Mouse (Mus musculus) kidney, embryonic 16.5 days (tissue): ENCODE data around the gene Rsad1. TPM values are rescaled to one million over a fixed set of nuclear protein-coding genes. Genes with fewer than 3 reads are reported as not detected.

Source experiments
- ATAC-seq: fragments of 200-750 bp; cut with Nextera tagmentation; 2 replicates; pipeline ENCODE4 v1.8.0; 2017; ENCODE audit warnings: moderate TSS enrichment; ENCODE audit not compliant: low FRiP score, low TSS enrichment
- H3K27ac ChIP-seq: fragments of 300-500 bp; sonication (generic); 2 replicates; pipeline ENCODE4 v1.5.1; 2014; ENCODE audit warnings: low read length
- H3K27me3 ChIP-seq: fragments of 300-500 bp; sonication (generic); 2 replicates; pipeline ENCODE4 v1.6.1; 2014; ENCODE audit warnings: low read length, control low read depth, mixed read lengths; ENCODE audit not compliant: insufficient read depth
- H3K36me3 ChIP-seq: fragments of 300-500 bp; sonication (generic); 2 replicates; pipeline ENCODE4 v1.6.1; 2014; ENCODE audit warnings: low read length, control low read depth, mixed read lengths; ENCODE audit not compliant: insufficient read depth
- H3K4me1 ChIP-seq: fragments of 300-500 bp; sonication (generic); 2 replicates; pipeline ENCODE4 v1.6.1; 2014; ENCODE audit warnings: low read length, control low read depth, mixed read lengths; ENCODE audit not compliant: insufficient read depth
- H3K4me2 ChIP-seq: fragments of 300-500 bp; sonication (generic); replicated peaks from 2 replicates; pipeline ENCODE4 v1.6.1; 2014; ENCODE audit warnings: low read depth, low read length
- H3K4me3 ChIP-seq: fragments of 300-500 bp; sonication (generic); 2 replicates; pipeline ENCODE4 v1.5.1; 2014; ENCODE audit warnings: mild to moderate bottlenecking, low read length
- H3K9ac ChIP-seq: fragments of 300-500 bp; sonication (generic); replicated peaks from 2 replicates; pipeline ENCODE4 v1.6.1; 2014; ENCODE audit warnings: low read length
- H3K9me3 ChIP-seq: fragments of 300-500 bp; sonication (generic); 2 replicates; pipeline ENCODE4 v1.6.1; 2016; ENCODE audit warnings: low read length, control low read depth
- WGBS: fragments of 180-500 bp; shearing (Covaris S2); extraction: QIAGEN DNeasy Blood & Tissue Kit; methylation state at CpG from one replicate; pipeline ENCODE4 v1.1.7; 2014; 5-methylcytosine and 5-hydroxymethylcytosine counted together
- polyA plus RNA-seq: library from polyadenylated mRNA; unstranded; fragments of >200 nt; fragmentation: Nextera tagmentation; extraction: Ambion mirVana; gene quantifications from 2 replicates; pipeline ENCODE4 v1.2.1, GENCODE M21; 2015

Gene Rsad1
- polyA plus RNA-seq, 1 experiment from 2014 or later, result 4.3 TPM

- no peak for ATAC-seq
- H3K9me3 ChIP-seq, result no peaks in the 10 kb centered on the region
- no peaks in the 10 kb centered on the region for H3K27me3 ChIP-seq
- H3K9ac ChIP-seq, result no peak overlapping the region
- H3K4me3 ChIP-seq, result no peak overlapping the region
- 72% methylated on average over 5 of the region's 5 CpGs for WGBS
- H3K27ac ChIP-seq, result no peak overlapping the region
- peaks cover 6% of the 10 kb centered on the region for H3K4me1 ChIP-seq
- H3K4me2 ChIP-seq, result no peak overlapping the region
- H3K36me3 ChIP-seq, result 0 out of 2 replicates have a peak, but pooled peaks cover 6% of the 10 kb centered on the region
Measured at GRCm38 (mm10) chr11:94550442-94550744, 1.3 kb upstream of the Rsad1 start.

GRCm38 (mm10) chr11:94549691-94550441 lies 811 bp upstream of the Rsad1 start:
- 60% methylated on average over 10 of the region's 10 CpGs for WGBS
- 0 out of 2 replicates have a peak overlapping the region, but pooled peaks have one; percentile 75 for H3K4me2 ChIP-seq
- peak overlapping the region; percentile 2; the same call in 1 of the 2 replicates for H3K27ac ChIP-seq
- H3K9ac ChIP-seq, result peak overlapping the region; percentile 81; the same call in 1 of the 2 replicates
- H3K4me3 ChIP-seq, result no peak overlapping the region
- ATAC-seq, result no peak
- H3K4me1 ChIP-seq, result peaks cover 6% of the 10 kb centered on the region
- no peaks in the 10 kb centered on the region for H3K9me3 ChIP-seq
- no peaks in the 10 kb centered on the region for H3K27me3 ChIP-seq
- 0 out of 2 replicates have a peak, but pooled peaks cover 6% of the 10 kb centered on the region for H3K36me3 ChIP-seq

DNA sequence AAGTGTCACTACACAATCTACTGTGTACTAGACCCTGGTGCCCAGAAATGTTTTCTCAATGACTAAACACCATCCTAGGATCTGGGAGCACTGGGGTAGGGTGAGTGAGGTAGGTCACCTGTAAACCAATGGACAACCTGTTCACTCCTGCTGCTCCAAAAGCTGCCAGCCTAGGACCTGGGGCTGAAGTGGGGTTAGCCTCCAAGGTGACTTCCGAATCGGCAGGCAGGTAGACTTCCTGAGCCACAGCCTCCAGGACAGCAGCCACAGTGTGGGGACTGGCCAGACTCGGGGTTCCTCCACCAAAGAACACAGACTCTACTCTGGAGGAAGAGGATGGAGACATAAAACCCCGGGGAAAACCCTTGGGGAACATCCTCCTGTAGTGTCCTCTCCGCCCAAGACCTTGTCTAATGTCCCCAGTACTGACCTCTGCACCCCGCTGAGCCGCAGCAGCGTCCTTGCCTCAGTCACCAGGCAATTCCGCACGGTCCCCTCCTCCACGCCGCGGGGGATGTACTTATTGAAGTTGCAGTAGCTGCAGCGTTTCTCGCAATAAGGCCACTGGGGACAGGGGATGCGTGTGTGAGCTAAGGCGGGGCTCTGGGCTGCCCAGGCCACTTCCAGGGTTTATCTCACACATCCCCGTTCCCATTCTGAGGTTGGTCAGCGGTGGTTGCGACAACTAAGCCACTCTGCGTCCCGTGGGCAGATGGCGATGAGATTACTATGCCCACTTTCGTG lies 842 bp downstream of the Rsad1 start:
- Histone ChIP-seq H3K4me1 (peaks cover 14% of the 10 kb centered on the region), H3K4me2 (peak overlapping the region; percentile 75), H3K9me3 (no peaks in the 10 kb centered on the region), H3K36me3 (0 out of 2 replicates have a peak, but pooled peaks cover 6% of the 10 kb centered on the region), H3K27ac (no peak overlapping the region), H3K27me3 (no peaks in the 10 kb centered on the region), H3K9ac (peak overlapping the region; percentile 81), H3K4me3 (peak overlapping the region; percentile 65)
- WGBS, result 11% methylated on average over 24 of the region's 24 CpGs
- ATAC-seq, result peak; percentile 24; the same call in 1 of the 2 replicates

DNA sequence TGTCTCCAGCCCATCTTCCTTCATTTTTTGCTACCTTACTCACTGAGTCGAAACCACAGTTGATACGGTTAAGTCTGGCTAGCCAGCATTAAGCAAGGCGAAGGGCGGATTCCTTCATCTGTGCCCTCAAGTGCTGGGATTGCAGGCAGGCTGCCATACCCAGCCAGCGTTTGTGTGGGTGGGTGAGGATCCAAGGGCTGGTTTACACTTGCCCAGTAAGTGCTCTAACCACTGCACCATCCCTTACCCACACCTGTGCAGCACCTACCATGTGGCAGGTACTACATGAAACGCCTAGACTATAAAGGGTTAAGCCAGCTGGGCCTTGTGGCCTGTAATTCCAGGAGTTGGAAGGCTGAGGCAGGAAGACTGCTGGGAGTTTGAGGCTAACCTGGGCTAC lies 1.8 kb downstream of the Rsad1 start:
- Histone ChIP-seq H3K9ac (no peak overlapping the region), H3K4me3 (no peak overlapping the region), H3K9me3 (no peaks in the 10 kb centered on the region), H3K27ac (no peak overlapping the region), H3K4me2 (no peak overlapping the region), H3K36me3 (0 out of 2 replicates have a peak, but pooled peaks cover 5% of the 10 kb centered on the region), H3K27me3 (no peaks in the 10 kb centered on the region), H3K4me1 (peaks cover 14% of the 10 kb centered on the region)
- no peak for ATAC-seq
- WGBS, result 94% methylated on average over 6 of the region's 6 CpGs

GRCm38 (mm10) chr11:94546381-94546780 lies 2.7 kb downstream of the Rsad1 start:
- no peaks in the 10 kb centered on the region for H3K9me3 ChIP-seq
- H3K27ac ChIP-seq, result no peak overlapping the region
- no peak overlapping the region for H3K4me2 ChIP-seq
- ATAC-seq, result no peak
- H3K4me3 ChIP-seq, result no peak overlapping the region
- WGBS, result 88% methylated on average over 5 of the region's 5 CpGs
- H3K9ac ChIP-seq, result no peak overlapping the region
- H3K27me3 ChIP-seq, result no peaks in the 10 kb centered on the region
- peaks cover 14% of the 10 kb centered on the region for H3K4me1 ChIP-seq
- 0 out of 2 replicates have a peak, but pooled peaks cover 9% of the 10 kb centered on the region for H3K36me3 ChIP-seq

DNA sequence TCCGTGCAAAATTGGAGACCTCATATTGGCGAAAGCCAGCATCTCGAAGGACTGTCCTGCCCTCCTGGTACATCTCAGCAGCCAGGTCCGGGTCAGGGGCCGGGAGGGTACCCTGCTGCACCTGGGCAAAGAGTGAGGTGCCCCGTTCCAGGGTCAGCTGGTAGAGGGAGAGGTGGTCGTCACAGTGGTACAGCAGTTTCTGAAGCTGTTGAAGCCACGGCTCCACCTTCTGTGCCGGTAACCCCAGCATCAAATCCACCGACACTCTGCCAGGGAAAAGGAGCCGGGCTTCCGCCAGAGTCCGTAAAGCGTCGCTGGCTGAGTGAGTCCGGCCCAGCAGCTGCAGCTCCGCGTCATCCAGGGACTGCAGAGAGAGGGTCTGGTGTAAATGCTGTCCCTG lies 4.6 kb downstream of the Rsad1 start:
- 46% methylated on average over 18 of the region's 18 CpGs for WGBS
- Histone ChIP-seq H3K9me3 (no peaks in the 10 kb centered on the region), H3K4me1 (peaks cover 14% of the 10 kb centered on the region), H3K9ac (no peak overlapping the region; the same call in 1 of the 2 replicates), H3K36me3 (0 out of 2 replicates have a peak, but pooled peaks cover 9% of the 10 kb centered on the region), H3K4me2 (peak overlapping the region; percentile 22), H3K4me3 (0 out of 2 replicates have a peak overlapping the region, but pooled peaks have one; percentile 7), H3K27ac (no peak overlapping the region), H3K27me3 (no peaks in the 10 kb centered on the region)
- no peak for ATAC-seq

- Histone ChIP-seq H3K36me3 (0 out of 2 replicates have a peak, but pooled peaks cover 9% of the 10 kb centered on the region), H3K9ac (no peak overlapping the region; the same call in 1 of the 2 replicates), H3K4me2 (peak overlapping the region; percentile 22), H3K27ac (no peak overlapping the region), H3K4me1 (peaks cover 14% of the 10 kb centered on the region), H3K4me3 (no peak overlapping the region), H3K27me3 (no peaks in the 10 kb centered on the region), H3K9me3 (no peaks in the 10 kb centered on the region)
- ATAC-seq, result peak; percentile 28; the same call in 1 of the 2 replicates
- WGBS, result 26% methylated on average over 9 of the region's 9 CpGs
Measured at GRCm38 (mm10) chr11:94543932-94544331, 5.1 kb downstream of the Rsad1 start.

DNA sequence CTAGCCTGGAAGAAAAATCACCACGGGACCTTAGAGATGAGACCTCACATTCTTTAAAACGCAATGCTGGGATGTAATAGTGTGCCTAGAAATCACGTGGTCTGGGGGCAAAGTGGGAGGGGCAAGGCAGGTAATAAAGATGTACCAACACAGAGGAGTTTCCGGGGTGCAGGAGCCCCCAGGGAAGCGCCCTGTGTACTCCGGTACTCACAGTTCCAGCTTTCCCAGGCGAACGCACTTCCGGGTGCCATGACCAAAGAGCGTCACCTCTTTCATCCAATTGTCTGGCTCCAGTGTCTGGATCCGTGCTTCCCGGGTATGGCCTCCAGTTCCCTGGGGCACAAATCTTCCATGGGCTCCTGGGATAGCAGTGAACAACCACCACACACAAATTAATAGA lies 5.7 kb downstream of the Rsad1 start:
- Histone ChIP-seq H3K4me1 (peaks cover 17% of the 10 kb centered on the region), H3K36me3 (0 out of 2 replicates have a peak, but pooled peaks cover 9% of the 10 kb centered on the region), H3K4me2 (no peak overlapping the region), H3K9me3 (no peaks in the 10 kb centered on the region), H3K4me3 (no peak overlapping the region), H3K27me3 (no peaks in the 10 kb centered on the region), H3K27ac (no peak overlapping the region), H3K9ac (no peak overlapping the region)
- no peak for ATAC-seq
- 86% methylated on average over 12 of the region's 12 CpGs for WGBS

- no peaks in the 10 kb centered on the region for H3K27me3 ChIP-seq
- ATAC-seq, result no peak
- H3K4me3 ChIP-seq, result no peak overlapping the region
- no peaks in the 10 kb centered on the region for H3K9me3 ChIP-seq
- no peak overlapping the region for H3K27ac ChIP-seq
- peaks cover 13% of the 10 kb centered on the region; the same call in 1 of the 2 replicates for H3K4me1 ChIP-seq
- H3K9ac ChIP-seq, result no peak overlapping the region
- 0 out of 2 replicates have a peak, but pooled peaks cover 9% of the 10 kb centered on the region for H3K36me3 ChIP-seq
- H3K4me2 ChIP-seq, result no peak overlapping the region
- 82% methylated on average over 4 of the region's 4 CpGs for WGBS
Measured at GRCm38 (mm10) chr11:94542400-94542799, 6.7 kb downstream of the Rsad1 start.
